ENCODE assay signal across 10 mouse cellular contexts in the genomic region with DNA sequence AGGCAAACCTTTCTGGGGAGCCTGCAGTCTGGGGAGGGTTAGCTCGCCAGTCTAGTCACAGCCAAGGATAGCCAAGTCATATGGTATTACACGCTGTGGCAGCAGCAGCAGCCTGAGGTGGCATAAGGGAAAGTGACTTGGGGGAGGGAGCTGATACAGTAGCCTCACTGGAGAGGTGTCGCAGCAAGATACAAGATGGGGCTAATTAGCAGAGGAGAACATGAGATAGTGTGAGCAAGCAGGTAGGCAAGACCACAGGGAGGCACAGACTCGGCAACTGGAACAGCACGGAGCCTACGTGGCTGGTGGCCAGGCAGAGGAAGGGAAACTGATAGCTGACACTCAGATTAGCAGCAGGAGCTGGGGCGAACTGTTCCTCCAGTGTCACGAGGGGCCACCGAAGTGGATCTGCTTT. TPM values are rescaled to one million over a fixed set of nuclear protein-coding genes. Genes with fewer than 3 reads are reported as not detected.
DNase-seq lines count a peak whose midpoint lies in the region; ATAC-seq lines count a peak whose summit lies in the region.
"Had no signal": no experiment of that assay in that cellular context is flagged by ENCODE, and none has a peak within 500 bp of the region (broad histone marks: within the 10 kb centered on the region; RNA-seq: fewer than 3 reads in every experiment).

No protein-coding gene starts in this region.

- H3K4me3 ChIP-seq in heart, embryonic 10.5 days, result peak overlapping the region; percentile 15; the same call in 1 of the 2 replicates
- H3K4me3 ChIP-seq in macrophage (ENCODE audit: inconsistent target), result no peak overlapping the region
- H3K4me3 ChIP-seq: limb, embryonic 10.5 days; neural tube, embryonic 13.5 days had no signal

- H3K4me1 ChIP-seq in heart, embryonic 10.5 days, result peaks cover 32% of the 10 kb centered on the region

- H3K79me2 ChIP-seq in macrophage (ENCODE audit: inconsistent target), result no peaks in the 10 kb centered on the region

- H3K27ac ChIP-seq in heart, embryonic 10.5 days, result peak overlapping the region; percentile 74
- H3K27ac ChIP-seq in macrophage, result peak overlapping the region; percentile 67
- H3K27ac ChIP-seq: limb, embryonic 10.5 days; neural tube, embryonic 13.5 days had no signal

- DNase-seq in layer of hippocampus, adult 11-12 months (ENCODE audit: low spot score), result peak; percentile 51
- DNase-seq in layer of hippocampus, adult 9-10 months (ENCODE audit: low spot score), result no peak
- no peak for DNase-seq in heart, embryonic 10.5 days (ENCODE audit: low spot score)
- no peak for DNase-seq in left cerebral cortex, adult 8-10 months (ENCODE audit: low spot score in 2 of 2)
- DNase-seq in cerebellum, postnatal 4 days (ENCODE audit: low spot score in 2 of 2), result no peak
- DNase-seq in embryo, embryonic 11 days, result no peak

- 15% methylated on average over 9 of the region's 9 CpGs for WGBS in heart, embryonic 10.5 days
- 48% methylated on average over 9 of the region's 9 CpGs for WGBS in macrophage (ENCODE audit: missing documents)

- peak; percentile 68 for ATAC-seq in common myeloid progenitor, adult 5-6 weeks (replicated peaks; ENCODE audit: low read depth, poor library complexity, severe bottlenecking)

- H3K27me3 ChIP-seq in heart, embryonic 10.5 days (ENCODE audit: insufficient read depth, poor library complexity, severe bottlenecking), result no peaks in the 10 kb centered on the region
- H3K27me3 ChIP-seq: neural tube, embryonic 13.5 days had no signal

- H3K9me3 ChIP-seq in heart, embryonic 10.5 days, result no peaks in the 10 kb centered on the region
- H3K9me3 ChIP-seq: limb, embryonic 10.5 days; neural tube, embryonic 13.5 days had no signal

- 0 out of 2 replicates have a peak, but pooled peaks cover 3% of the 10 kb centered on the region for H3K36me3 ChIP-seq in heart, embryonic 10.5 days
- H3K36me3 ChIP-seq in macrophage (ENCODE audit: inconsistent target), result no peaks in the 10 kb centered on the region
- H3K36me3 ChIP-seq: neural tube, embryonic 13.5 days had no signal

RNA-seq across cellular contexts. Expression of a gene that starts 26.2 kb away (rescaled TPM):
- total RNA-seq in common myeloid progenitor, adult 5-6 weeks (2017), result 0.53 and 3.7 TPM in 2 replicates
- 9.6 and 10.7 TPM in 2 replicates for polyA plus RNA-seq in heart, embryonic 10.5 days (2016; fragmentation: Nextera tagmentation; extraction: Ambion mirVana)
- total RNA-seq in macrophage (2018; cell fraction: chromatin; rRNA removed), result 10 to 100 TPM in 17 of 26 experiments, 1 to 10 TPM in 9; 1.3 to 21.7 (median 15.0) TPM
- total RNA-seq in macrophage (2018; cell fraction: cytosol; rRNA removed), result 10 to 100 TPM in 1 of 26 experiments, 1 to 10 TPM in 25; 5.2 to 10.7 (median 8.5) TPM
- total RNA-seq in macrophage (2018; cell fraction: nucleus; rRNA removed), result 10 to 100 TPM in 12 of 26 experiments, 1 to 10 TPM in 14; 3.6 to 20.0 (median 9.3) TPM
- polyA plus RNA-seq in macrophage (2018), result 8.7 to 11.3 TPM (median 9.2 TPM) in 3 replicates
- total RNA-seq in left cerebral cortex, adult 8-10 months (2022), result 10 to 100 TPM in 1 of 4 experiments, 1 to 10 TPM in 3; 8.2 to 11.0 (median 9.0) TPM
